Mouse (Mus musculus): ENCODE measurements around the gene Fxyd4.

Fxyd4 gene

GRCm38 (mm10) chr6:117891369-117892160, 45.9 kb downstream of the Fxyd4 start:
- no peak for DNase-seq (ENCODE audit: low read depth, low spot score)

GRCm38 (mm10) chr6:117890257-117890656, 47.2 kb downstream of the Fxyd4 start:
- DNase-seq (ENCODE audit: low read depth, low spot score): no peak

GRCm38 (mm10) chr6:117888642-117889096, 48.8 kb downstream of the Fxyd4 start:
- DNase-seq (ENCODE audit: low read depth, low spot score): no peak

- DNase-seq (ENCODE audit: low read depth, low spot score): no peak
These were observed 49.5 kb downstream of the Fxyd4 start for GRCm38 (mm10) chr6:117888032-117888431.

- no peak for DNase-seq (ENCODE audit: low read depth, low spot score)
These were observed 51.5 kb downstream of the Fxyd4 start for GRCm38 (mm10) chr6:117885943-117886342.
